Mouse (Mus musculus): ENCODE results near the gene Epha7.

The Epha7 gene

DNA sequence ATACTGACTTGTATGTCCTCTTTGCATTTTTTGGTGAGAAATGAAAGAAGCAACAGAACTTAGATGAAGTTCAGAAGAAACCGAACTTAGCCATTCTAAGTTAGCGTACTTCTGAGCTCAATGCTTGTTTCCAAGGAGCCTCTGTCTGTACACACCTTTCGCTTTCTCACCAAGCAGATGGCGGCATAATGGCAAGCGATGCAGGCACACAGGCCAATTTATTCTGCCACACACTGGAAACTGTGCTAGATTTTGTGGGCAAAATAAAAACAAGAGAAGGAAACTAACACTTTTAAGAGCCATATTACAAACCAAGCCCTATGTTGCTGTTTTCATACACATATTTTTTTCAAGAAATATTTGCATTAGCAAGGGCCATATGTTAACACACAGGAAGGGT, 88.6 kb downstream of the Epha7 start:
- DNase-seq = no peak

DNA sequence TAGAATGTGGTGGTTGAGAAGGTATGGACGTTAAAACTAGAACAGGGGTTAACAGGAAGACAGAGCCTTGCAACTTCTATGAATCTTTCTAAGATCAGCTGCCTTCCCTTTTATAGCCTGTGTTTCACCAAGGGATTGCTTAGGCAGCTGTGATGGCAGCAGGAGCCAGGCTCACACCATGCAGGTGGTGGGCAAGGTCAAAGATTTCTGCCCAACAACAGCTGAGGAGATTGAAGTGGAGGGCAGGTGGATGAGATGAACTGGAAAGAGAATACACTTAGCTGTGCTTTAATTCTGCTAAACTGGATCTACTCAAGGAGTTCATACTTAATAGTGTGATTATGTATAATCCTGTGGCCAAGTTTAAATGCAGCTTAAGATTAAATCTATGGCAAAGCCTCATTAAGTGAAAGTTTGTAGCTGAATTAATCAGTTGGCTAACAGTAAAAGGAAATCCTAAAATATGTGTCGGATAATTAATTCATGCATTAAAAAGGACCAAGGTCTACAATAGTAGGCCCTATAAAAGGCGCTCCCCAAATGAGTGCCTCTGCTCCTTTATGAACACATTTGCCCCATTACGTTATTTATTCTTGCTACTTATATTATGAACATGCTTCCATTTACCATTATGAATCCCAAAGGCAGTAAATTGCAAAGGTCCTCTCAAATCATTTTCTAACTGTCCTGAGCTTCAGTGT, 89.2 kb downstream of the Epha7 start:
- DNase-seq = no peak

DNA sequence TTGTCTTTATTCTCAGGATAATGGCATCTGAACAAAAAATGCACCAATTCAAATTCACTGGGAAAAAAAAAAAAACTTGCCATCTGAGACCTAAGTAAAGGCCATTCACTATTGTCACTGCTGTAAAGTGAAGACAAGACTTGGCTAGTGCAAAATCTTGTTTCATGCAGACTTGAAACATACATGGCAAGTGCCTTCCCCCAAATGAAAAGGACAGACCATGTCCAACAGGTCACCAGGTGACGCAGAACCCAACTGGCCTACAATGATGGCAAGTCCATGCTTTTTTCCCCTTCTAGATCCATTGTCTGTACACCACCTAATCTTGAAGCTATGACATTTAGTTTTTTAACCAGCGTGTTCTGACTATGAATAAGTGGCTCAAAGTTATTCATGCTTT, 94.1 kb downstream of the Epha7 start:
- no peak for DNase-seq

DNA sequence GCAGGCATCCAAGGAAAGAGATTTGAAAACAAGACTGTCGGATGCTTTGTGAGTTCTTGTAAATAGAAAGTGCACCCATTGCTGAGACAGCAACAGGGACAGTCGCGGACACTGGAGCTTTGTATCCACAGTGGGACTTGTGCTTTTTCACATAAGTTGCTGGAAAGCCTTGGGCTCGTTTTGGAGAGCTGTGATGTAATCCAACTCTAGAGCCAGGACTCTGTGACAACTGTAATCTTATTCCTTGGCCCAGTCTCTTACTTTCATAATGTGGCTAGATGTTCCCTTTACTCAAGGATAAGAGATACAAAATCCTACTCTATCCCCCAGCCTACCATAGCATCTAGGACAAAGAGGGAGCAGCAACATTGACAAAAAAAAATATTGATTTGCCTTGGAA, 97.2 kb downstream of the Epha7 start:
- DNase-seq = no peak

DNA sequence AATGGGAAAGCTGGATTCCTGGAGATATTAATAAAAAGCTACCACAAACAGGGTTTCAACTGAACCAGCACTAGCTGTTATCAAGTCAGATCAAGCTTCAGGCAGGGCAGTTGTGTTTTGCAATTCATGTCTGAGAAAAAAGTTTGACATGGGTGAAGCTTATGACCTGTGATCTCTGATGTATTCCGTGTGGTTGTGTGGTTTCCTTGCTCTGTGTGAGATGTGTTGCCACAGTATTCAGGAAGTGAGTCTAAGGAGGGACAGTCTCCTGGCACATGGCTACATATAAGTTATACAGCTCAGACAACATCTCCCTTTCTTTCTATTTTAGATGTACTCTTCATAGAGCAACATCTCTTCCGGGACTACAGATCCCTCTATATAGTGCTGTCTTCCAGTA, 99.1 kb downstream of the Epha7 start:
- no peak for DNase-seq

DNA sequence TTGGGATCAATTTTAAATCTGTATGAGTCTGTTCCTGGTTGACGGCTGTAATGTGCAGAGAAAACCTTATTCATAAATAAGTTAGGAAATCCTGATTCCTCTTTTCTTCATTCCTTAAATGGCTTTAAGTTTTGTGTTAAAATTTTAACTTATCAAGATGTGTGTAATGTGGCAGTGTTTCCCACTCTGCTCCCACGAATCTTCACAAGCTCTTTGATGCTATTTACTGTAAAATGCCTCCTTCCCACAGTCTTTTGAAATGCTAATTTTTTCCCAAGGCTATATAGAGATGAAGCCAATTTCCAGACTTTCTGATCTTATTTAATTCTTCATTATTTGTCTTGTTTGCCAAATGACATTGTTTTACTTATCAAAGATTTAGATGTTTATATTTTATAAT, 100.7 kb downstream of the Epha7 start:
- DNase-seq = no peak

- DNase-seq = no peak
Measured at GRCm38 (mm10) chr4:28920645-28921044, 107.7 kb downstream of the Epha7 start.

DNA sequence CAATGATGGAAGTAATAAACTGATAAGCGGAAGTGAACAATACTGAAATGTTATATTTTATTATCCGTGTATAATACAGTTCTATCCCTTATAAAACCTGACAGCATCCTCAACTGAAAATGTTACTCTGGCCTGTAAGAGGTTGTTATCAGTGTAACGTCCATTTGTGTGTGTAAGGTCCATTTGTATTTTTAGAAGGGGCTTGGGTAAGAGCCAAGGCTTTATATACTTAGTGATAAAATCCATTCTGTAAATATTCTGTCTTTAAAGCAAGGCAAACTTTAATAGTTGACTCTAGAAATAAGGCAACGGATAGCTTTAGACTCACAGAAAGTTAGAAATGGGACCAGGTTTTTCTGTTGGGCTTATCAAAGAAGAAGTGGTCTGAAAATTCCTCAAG, 113.1 kb downstream of the Epha7 start:
- no peak for DNase-seq

DNA sequence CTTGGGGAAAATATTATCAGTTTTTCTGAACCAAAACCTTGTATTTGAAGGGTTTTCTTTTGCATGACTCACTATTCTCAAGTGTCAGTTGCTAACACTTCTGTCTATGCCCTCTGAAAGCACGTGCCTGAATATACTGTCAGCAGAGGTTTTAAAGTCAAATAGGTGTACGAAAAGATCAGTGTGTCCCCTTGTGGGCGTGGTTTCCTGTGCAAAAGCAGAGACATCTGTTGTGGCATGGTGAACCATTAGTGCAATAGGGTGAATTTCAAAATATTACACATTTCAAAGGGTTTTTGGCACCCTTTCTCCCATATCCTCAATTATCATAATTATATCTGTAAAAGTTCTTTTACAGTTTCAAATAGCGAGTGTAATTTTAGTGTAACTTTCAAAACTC, 120.5 kb downstream of the Epha7 start:
- no peak for DNase-seq

DNA sequence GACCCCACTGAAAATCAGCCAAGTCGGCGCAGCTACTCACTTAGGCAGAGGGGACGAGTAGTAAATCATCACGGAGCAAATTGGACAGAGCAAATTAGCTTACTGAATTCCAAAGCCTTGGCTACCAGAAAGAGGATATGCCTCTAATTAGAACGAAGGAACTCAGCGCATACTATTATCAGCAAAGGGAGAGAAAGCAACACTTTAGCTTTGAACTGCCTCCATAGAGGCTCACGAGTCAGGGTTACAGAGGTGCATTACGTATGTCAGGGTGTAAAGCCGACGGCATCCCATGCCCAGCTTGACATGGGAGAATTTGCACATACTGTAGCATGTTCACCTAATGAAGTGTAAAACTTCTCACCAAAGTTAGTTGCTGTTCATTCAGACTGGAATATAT, 121.9 kb downstream of the Epha7 start:
- DNase-seq = no peak

GRCm38 (mm10) chr4:28935567-28935966, 122.6 kb downstream of the Epha7 start:
- no peak for DNase-seq

DNA sequence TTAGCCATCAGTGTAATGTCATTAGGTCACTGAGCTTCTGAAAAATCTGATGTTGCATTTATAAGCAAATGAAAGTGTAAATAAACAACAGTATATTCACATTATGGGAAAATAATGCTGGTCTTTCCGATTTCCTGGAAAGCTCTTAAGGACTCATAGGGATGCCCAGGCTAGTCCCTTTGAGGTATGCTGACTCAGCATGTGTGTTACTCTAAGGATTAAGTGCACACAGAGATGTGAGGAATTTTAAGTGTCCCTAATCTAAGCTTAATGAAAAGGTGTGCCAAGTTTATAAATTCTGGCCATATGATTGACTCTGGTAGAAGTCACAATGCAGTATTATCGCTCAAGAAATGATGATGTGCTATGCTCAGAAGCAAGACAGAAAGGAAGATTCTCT, 127.8 kb downstream of the Epha7 start:
- DNase-seq = no peak

- DNase-seq = no peak
Measured at GRCm38 (mm10) chr4:28944237-28944636, 131.3 kb downstream of the Epha7 start.

DNA sequence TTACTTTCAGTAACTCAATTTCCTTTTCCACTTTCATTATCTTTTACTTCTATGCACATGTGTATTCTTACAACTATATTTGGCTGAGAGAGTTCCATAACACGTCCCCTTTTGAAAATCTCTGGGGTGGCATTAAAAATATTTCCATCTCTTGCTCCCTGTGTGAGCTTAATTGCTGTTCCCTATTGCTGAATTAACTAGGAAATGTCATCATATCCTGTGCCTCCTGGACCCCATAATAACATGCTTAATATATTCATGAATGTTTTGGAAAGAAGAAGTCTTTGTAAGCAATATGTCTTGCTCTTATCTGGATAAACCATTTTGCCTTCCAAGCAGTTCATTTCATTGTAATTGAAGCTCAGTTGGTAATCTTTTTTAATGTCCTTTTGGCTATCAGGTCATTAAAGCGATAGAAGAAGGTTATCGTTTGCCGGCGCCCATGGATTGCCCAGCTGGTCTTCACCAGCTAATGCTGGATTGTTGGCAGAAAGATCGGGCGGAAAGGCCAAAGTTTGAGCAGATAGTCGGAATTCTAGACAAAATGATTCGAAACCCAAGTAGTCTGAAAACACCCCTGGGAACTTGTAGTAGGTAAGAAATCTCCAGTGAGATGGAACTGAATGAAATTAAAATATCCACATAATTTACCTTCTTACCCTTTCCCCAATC, 148.1 kb downstream of the Epha7 start:
- DNase-seq = no peak

DNA sequence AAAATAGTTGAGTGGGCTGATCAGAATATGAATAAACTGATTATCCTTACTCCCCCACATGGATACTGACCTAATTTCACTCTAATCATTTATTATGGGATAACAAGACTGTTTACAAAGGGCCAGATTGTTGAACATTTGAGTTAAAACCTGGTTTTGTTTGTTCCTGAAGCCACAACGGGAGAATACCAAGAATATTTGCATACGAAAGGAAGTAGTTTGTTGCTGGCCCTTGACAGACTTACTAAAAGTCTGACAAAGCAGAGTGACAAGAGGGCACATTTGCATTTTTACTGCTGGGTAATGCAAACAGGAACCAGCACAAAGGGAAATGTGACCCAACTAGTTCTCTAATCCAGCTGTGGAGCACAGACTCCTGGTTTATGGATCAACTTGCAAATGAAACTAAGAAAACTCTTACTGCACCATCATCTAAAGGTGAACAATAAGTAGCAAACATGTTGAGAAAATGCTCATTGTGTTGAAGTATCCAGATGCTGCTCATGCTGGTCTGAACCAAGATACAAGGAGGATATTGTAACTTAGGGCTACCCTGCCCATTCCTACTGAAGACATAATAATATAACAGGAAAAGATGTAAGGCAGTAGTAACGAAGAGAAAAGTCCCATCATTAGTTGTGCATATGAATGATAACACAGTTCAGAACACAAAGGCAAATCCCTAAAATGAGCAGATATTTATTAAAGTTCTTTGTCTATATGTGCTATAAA, 154.8 kb downstream of the Epha7 start:
- DNase-seq = no peak

GRCm38 (mm10) chr4:28998462-28999286, 185.7 kb downstream of the Epha7 start:
- no peak for DNase-seq

GRCm38 (mm10) chr4:28999287-28999595, 186.3 kb downstream of the Epha7 start:
- DNase-seq = no peak

- no peak for DNase-seq
Measured at GRCm38 (mm10) chr4:29010333-29010732, 197.4 kb downstream of the Epha7 start.

Data from lung, postnatal 14 days (tissue).